Mouse (Mus musculus): ENCODE results near the gene Szt2. TPM values are rescaled to one million over a fixed set of nuclear protein-coding genes. Genes with fewer than 3 reads are reported as not detected.

Gene Szt2
- total RNA-seq, 2 experiments from 2014 or later: 20.0 to 21.6 TPM

DNA sequence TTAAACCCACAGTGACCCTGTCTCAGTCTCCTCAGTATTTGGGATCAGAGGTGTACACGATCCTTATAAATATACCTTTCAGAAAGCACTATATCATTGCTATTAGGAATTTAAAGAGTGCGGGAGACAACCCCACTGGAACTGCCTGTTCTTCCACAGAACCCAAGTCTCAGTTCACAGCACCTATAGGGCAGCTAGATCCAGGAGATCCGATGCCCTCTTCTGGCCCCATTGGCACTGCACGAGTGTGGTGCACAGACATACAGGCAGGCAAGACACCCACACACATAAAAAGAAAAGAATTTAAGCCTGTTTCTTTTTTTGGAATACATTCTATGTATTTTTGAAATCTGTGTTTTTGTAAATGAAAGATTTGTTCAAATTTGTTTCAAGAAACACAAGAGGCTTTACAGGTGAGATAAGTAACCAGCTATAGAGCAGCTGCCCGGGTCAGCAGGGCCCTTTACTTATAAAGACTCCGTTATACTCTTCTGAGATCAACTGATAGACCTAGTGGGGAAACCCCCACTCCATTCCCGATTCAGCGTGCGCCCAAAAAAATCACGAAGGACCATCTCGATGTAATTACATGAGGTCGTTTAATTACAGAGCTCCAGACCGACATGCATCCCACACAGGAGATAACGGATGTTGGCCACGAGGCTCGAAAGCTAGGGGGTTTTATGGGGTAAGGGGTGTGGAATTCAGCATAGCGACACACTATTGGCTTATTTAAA, 50.7 kb downstream of the Szt2 start:
- no peak for DNase-seq

DNA sequence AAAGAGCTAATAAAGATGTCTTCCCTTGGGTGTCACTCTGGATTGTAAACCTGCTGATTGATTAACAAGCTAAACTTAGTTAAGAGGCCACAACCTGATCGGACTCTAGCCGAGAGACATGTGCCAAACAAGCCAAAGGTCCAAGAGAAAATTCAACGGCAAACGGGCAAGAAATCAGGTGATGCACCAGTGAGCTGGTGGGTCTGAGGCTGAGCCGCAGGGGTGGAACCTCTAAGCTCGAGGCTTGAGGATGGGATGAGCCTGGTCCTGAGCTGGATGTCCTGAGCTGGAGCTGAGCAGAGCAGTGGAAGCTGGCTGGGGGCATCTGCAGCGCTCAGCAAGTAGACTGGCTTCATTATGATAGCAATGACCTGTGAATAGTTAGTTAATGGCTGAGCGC, 51.6 kb downstream of the Szt2 start:
- DNase-seq: no peak

DNA sequence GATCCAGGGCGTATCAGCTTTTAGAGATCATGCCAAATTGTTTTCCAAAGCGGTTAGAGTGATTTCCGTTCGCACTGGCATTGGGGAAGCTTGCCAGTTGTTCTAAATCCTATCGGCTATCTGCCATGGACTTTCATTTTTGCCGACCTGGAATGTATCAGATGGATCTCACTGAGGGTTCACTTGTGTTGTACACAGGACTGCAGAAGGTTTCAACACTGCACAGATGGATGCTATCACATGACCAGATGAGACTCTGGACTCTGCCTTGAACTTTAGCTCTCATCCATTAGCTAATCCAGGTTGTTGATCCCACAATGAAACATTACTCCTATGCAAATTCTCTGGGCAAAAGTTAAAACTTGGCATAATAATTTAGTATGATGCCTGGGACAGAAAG, 52.3 kb downstream of the Szt2 start:
- DNase-seq: no peak

DNA sequence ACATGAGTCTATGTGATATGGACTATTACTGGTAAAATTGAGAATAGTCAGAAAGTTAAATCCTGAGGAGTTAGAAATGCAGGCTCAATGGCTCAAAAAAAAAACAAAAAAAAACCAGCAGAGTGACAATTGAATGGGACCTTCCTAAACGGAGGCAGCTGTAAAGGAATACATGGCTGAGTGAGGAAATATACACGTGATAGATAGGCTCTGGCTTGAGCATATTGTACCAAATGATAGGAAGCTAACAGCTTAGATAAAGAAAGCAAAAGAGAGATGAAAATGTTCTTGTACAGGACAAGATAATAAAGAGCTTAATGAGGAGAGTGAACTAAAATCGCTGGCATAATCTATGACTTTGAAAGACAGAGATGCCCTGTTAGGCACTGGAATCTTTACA, 54.8 kb downstream of the Szt2 start:
- no peak for DNase-seq

DNA sequence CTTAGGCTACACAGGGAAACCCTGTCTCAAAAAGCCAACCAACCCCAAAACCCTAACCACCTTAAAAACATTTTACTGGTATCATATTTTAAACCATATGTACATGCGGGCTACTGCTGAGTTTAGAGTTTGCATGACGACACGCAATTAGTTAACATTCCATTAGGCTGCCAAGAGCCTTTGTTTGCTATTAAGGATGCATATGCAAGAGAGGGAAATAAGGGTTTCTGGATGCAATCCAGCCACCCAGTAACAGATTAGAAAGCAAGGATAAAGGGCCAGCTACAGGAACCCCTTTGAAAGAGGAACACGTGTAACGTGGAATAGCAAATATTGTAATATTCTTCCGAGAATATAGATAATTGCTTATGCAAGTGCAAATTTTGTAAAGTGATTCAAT, 55.4 kb downstream of the Szt2 start:
- no peak for DNase-seq

DNA sequence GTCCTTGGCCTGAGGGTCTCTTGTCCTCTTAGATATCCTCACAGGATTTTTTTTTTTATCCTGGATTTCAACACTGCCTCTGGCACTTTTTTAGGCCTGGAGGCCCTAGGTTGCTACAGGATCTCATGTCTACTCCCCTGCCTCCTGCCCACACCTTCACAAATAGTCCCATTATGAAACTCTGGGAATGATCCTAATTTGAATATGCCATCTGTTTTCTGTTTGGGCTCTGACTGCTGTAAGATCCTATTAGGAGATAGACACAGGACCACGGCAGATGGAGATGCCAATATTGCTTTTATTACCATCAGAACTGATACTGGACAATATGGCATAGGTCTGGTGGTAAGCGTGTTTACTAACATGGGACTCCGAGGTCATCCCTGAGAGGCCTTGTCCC, 57.2 kb downstream of the Szt2 start:
- no peak for DNase-seq

DNA sequence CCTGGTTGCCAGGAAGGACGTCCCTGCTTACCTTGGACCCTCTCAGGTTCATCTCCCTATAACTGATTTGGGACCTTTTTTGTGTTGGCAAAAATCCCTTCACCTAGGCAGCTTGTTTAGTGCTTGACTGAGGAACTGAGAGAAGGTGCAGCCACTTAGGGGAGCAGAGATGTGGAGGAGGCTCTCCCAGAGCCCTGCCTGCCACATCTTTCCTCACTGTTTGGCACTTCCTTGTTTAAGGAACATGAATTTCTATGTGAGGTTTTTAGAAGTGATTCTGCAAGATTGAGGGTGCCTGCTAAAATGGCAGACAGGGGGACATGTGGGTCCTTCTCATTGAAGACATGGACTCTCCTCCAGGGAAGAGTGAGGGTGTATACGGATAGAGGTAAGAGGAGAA, 58.2 kb downstream of the Szt2 start:
- DNase-seq: no peak

DNA sequence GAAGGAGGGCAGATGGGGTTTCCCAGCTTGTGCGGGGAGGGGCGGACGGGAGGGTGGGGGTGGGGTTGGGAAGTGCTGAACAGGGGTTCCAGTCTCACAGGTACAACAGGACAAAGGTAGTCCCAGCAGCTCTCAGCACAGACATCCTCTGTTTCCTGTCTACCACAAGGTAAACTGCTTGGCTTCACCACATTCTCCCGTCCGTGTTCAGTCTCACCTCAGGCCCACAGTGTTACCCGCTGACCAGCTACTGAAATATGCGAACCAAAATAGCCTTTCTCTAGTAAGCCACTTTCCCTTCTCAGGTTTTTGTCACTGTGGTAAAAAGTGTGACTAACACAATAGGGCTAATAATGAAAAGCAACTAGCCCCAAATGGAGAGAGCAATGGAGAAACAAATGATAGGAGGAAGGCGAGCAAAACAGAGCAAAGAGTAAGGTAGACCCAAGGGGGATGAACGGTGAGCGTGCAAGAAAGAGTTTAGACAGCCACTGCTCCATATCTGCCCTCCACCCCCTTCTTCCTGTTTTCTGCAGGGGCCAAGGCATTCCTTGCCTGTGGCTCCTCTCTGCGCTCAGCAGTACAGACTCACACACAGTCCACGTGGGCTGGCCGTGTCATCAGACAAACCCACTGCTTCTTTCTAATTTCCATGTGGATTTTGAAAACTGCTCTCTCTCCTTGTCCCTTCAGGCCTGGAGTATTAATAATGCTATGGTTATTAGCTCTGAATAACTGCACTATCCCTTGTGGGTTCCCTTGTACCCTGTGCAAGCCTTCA, 61.4 kb downstream of the Szt2 start:
- DNase-seq: no peak

DNA sequence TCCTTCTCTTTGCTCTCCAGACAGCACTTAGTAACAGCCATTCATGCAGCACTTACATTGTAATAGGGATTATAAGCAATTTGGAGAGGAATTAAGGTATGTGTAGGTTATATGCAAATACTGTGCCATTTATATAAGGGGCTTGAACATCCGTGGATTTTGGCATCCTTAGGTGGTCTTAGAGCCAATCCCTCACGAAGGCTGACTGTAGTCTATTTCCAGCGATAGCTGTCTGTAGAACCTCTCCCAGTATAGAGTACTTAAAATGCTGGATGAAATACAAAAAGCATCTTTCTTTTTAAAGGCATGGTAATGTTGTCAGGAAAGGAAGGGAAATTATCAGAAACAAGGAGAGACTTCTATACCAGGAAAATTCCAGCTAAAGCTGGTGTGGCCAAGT, 67.6 kb downstream of the Szt2 start:
- DNase-seq: no peak

DNA sequence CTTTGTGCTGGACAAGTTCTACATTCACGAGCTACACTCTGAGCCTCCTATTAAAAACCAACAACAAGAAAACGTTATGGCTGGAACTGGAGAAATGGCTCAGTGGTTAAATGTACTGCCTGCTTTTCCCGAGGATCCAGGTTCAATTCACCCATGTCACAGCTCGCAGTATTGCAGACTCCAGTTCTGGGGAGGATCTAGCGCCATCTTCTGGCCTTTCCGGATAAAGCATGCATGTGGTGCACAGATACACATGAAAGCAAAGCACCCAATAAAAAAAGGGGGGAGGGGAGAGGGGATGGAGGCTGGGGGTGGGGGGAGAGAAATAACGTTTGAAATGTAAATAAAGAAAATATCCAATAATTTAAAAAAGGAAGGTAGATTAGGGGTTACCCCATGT, 72.4 kb downstream of the Szt2 start:
- DNase-seq: peak; percentile 70 to 71

DNA sequence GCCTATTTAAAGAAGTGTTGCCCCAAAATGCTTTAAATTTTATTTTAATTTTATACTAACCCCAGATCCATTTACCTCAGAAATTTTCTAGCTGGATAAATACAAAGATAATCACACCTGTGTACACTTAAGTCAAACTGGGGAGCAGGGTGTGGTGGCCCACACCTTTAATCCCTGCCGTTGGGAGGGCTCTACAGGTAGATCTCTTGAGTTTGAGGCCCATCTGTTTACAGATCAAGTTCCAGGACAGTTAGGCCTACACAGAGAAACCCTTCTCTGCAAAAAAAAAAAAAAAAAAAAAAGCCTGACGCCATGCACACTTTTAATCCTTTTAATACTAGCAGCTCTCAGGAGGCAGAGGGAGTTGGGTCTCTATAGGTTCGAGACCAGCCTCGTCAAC, 73.1 kb downstream of the Szt2 start:
- no peak for DNase-seq

DNA sequence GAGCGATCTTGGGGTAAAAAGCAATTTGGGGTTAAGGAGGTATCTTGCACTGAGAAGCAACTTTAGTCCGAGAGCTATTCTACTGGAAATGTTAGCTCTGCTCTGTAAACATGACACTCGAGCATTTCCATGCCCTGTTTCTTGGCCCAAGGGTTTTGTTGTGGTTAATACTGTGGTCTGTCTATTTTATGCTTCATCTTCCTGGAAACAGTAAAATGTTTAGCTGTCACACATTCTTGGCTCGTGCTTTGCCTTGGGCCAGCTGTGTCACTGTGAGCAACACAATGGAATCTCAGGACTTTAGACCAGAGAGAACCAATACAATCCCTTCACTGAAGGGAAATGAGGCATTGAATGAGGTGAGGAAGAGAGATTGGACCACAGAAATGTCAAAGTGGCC, 77.3 kb downstream of the Szt2 start:
- peak in 1 of 2 experiments; percentile 7 for DNase-seq

DNA sequence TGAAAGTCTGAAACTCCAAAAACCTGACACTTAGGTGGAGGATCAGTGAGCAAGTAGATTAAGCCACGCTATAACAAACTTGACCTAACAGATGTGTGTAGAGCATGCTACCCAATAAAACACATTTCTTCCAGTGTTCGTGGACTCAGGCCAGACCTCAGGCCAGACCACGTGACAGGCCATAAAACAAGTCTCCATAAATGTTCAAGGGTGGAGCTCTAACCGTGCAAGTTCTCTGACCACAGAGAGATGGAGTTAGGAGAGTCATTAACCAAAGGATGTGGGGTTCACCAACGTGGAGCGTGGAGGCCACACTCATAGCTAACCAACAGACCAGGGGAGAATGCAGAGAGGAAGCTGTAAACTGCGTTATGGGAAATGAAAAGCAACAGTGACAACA, 82.6 kb downstream of the Szt2 start:
- DNase-seq: peak; percentile 10 to 14

DNA sequence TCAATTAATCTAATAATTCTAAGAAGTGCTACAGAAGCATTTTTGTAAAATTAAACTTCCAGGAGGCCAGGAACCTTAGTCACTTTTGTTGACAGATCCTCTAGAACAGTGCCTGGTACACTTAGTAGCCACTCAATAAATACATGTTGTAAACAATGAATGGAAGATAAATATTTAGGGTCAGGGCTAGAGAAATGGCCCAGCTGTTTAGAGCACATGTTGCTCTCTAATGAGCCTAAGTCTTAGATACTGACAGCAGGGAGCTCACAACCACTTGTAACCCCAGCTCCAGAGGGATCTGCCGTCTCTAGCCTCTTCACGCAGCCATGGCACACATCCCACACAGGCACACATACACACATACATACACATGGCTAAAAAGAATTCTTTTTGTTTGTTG, 88.4 kb downstream of the Szt2 start:
- DNase-seq: no peak

DNA sequence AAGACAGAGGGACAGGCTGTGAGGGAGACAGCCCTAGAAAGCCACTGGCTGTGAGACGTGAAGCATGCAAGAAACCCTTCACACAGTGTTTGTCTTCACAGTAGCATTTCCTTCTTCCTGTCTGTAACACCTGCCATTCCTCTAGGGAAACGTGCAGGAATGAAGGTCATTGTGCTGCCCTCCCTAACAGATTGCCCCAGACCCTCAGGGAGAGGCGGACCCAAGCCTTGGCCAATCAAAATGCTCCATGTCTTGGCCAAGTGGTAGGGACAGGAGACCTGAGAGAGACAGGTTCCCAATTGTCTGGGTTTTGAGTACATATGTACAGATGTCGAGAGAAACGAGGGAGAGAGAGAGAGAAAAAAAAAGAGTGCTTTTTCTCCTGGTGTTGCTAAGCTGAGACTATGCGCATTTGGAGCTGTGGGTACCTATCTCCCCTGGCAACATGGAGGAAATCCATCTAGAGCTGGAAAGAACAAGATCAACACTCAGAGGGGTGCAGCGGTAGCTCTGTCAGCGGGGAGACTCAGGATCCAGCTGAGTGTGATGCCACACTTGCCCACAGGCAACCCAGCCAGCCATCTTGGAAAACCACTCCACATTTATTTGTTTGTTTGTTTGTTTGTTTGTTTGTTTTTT, 89.2 kb downstream of the Szt2 start:
- DNase-seq: no peak

DNA sequence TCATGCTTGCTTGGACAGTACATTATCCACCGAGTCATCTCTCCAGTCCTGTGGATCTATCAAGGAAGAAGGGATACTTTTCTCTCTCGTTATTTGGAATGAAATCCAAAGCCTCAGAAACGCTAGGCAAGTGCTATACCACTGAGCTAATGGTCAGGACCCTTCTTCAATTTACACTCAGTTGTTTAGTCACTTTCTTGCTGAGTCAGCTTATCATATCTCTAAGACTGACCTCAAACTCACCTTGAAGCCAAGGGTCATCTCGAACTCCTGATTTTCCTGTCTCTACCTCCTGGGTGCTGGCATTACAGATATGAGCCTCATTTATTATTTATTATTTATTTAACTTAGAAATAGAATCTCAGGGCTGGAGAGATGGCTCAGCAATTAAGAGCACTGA, 92.4 kb downstream of the Szt2 start:
- no peak for DNase-seq

DNA sequence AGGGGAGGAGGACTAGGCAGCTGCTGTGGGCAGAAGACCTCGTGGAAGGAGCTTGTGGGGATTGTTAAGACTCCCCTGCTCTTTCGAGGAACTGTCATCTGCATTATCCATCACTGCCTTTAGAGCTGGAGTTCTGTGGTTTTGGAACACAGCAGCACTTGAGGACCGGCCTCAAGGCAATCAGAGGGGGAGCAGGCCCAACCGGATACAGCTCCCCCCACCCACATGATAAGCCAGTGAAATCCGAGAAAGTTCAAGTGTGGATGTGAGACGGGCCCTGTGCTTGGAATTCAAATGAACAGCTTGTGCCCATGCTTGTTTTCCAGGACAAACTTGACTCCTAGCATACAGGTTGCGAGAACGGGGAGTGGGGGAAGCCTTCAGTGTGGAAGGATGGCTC, 93.8 kb downstream of the Szt2 start:
- DNase-seq: no peak

Other genes with a start within 250 kb of the Szt2 start
- 10 to 100 TPM; 35.7 to 43.4 TPM for gene Kdm4a, start 229.2 kb downstream of the Szt2 start, total RNA-seq (2021)
- 10 to 100 TPM; 47.2 to 91.8 TPM for gene Ptprf, start 117.9 kb downstream of the Szt2 start, total RNA-seq (2021)
- gene Med8, start 64 bp upstream of the Szt2 start, total RNA-seq (2021): 10 to 100 TPM; 69.6 to 74.0 TPM
- 100 to 1,000 TPM in 1 of 2 experiments, 10 to 100 TPM in 1; 91.2 to 115 TPM for gene Elovl1, start 18.8 kb upstream of the Szt2 start, total RNA-seq (2021)
- 1 to 10 TPM; 7.6 to 8.5 TPM for gene Cdc20, start 28.1 kb upstream of the Szt2 start, total RNA-seq (2021)
- gene Mpl, start 48.2 kb upstream of the Szt2 start, total RNA-seq (2021): under 1 TPM in 1 of 2 experiments, not detected in 1; 0.13 TPM
- gene Tie1, start 80.8 kb upstream of the Szt2 start, total RNA-seq (2021): 10 to 100 TPM; 31.9 to 61.4 TPM
- not detected for gene 2610528J11Rik, start 117.7 kb upstream of the Szt2 start, total RNA-seq (2021)
- gene Tmem125, start 134.8 kb upstream of the Szt2 start, total RNA-seq (2021): not detected
- gene Cfap57, start 211.5 kb upstream of the Szt2 start, total RNA-seq (2021): not detected
- gene Ebna1bp2, start 211.5 kb upstream of the Szt2 start, total RNA-seq (2021): 10 to 100 TPM; 82.2 to 94.1 TPM
- gene Olfr62, start 249.7 kb upstream of the Szt2 start, total RNA-seq (2021): not detected